Mouse (Mus musculus) cortical plate, adult 2 months (tissue): Measurements from ENCODE around the gene Ikzf3.

Source experiments
- CTCF ChIP-seq: fragments of 200-500 bp; IDR thresholded peaks from 2 replicates; pipeline ENCODE4 v1.5.1; 2011; ENCODE audit warnings: mild to moderate bottlenecking, control low read depth, low read length; ENCODE audit not compliant: insufficient read depth; ENCODE audit errors: extremely low read depth
- POLR2A ChIP-seq: fragments of 200-500 bp; IDR thresholded peaks from 2 replicates; pipeline ENCODE4 v1.6.1; 2011; ENCODE audit warnings: mild to moderate bottlenecking, low read length, control low read depth; ENCODE audit not compliant: insufficient read depth; ENCODE audit errors: extremely low read depth

DNA sequence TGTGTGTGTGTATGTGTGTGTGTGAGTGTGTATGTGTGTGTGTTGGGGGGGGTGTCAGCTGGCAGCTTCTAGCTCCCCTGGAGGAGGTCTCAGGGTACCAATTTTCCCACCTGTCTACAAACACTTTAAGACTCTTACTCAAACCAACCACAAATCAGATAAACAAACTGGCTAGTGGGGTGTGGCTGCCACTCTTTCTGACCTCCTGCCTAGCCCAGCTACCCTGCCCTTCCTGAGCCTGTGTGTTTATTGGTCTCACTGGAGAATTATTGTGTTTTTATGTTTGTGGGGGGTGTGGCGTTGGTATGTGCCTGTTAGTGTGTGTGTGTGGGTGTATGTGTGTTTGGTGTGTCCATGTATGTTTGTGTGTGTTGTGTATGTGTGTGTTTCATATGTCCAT lies 128.8 kb downstream of the Ikzf3 start:
- TF ChIP-seq CTCF, result no peak
- TF ChIP-seq POLR2A, result no peak
